Mouse (Mus musculus) lung, adult 2 months (tissue): ENCODE measurements around the gene Ets1. TPM values are rescaled to one million over a fixed set of nuclear protein-coding genes. Genes with fewer than 3 reads are reported as not detected.
A peak's percentile ranks its signal among the peaks of the same experiment; 100 is the strongest.

ENCODE experiments used
- DNase-seq: peaks from one replicate; pipeline ENCODE4 v3.0.0; 2022
- H3K4me1 ChIP-seq: fragments of 200-500 bp; 2 replicates; pipeline ENCODE4 v1.6.1; 2011; ENCODE audit warnings: low read length; ENCODE audit not compliant: control insufficient read depth, insufficient read depth
- H3K4me3 ChIP-seq: fragments of 200-500 bp; replicated peaks from 2 replicates; pipeline ENCODE3; 2011; ENCODE audit warnings: low read depth, mild to moderate bottlenecking, control low read depth, low read length; ENCODE audit errors: extremely low read depth
- CTCF ChIP-seq: fragments of 200-500 bp; IDR thresholded peaks from 2 replicates; pipeline ENCODE4 v1.5.1; 2011; ENCODE audit warnings: mild to moderate bottlenecking, low read length, control low read depth; ENCODE audit not compliant: insufficient read depth
- POLR2A ChIP-seq: fragments of 200-500 bp; IDR thresholded peaks from 2 replicates; pipeline ENCODE4 v1.6.1; 2011; ENCODE audit warnings: low read depth, mild to moderate bottlenecking, control low read depth, low read length, borderline replicate concordance; ENCODE audit errors: extremely low read depth
- WGBS: fragments of 180-500 bp; shearing (Covaris S2); methylation state at CpG from one replicate; pipeline ENCODE4 v1.1.7; 2018; 5-methylcytosine and 5-hydroxymethylcytosine counted together
- polyA plus RNA-seq: library from polyadenylated mRNA; depleted of rRNA; stranded (reverse); fragments of >200 nt; gene quantifications from 2 replicates; pipeline ENCODE4 v1.2.3, GENCODE M21; 2012

Gene Ets1
- polyA plus RNA-seq, 1 experiment: 67.2 TPM

GRCm38 (mm10) chr9:32724131-32724825 is 88.3 kb downstream of the Ets1 start:
- no peak for DNase-seq
- Histone ChIP-seq H3K4me3 (no peak overlapping the region), H3K4me1 (peaks cover 40% of the 10 kb centered on the region)
- TF ChIP-seq POLR2A (no peak), CTCF (no peak)
- 47% methylated on average over 7 of the region's 7 CpGs for WGBS

DNA sequence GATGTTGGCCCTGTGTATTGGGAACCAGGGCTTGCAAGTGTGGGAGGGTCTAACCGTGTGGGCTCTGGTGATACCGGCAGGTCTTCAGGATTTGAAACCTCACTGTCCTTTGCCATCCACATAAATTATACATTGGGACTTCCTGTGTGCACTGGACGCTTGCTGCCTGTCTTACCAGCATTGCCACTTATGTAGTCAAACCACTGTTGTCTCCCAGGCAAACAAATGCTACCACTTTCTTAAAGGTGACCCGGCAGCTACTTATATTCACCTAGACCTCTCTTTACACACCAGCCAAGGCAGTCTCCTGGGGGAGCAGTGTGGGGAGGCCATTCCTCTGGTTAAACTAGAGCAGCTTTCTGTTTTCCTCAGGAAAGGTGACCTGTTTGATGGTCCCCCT is 89.9 kb downstream of the Ets1 start:
- no peak for DNase-seq
- Histone ChIP-seq H3K4me1 (peaks cover 36% of the 10 kb centered on the region), H3K4me3 (no peak overlapping the region)
- TF ChIP-seq POLR2A: no peak
- TF ChIP-seq CTCF: no peak
- 40% methylated on average over 4 of the region's 4 CpGs for WGBS

GRCm38 (mm10) chr9:32726595-32726994 is 90.6 kb downstream of the Ets1 start:
- TF ChIP-seq POLR2A (no peak), CTCF (no peak)
- no peak for DNase-seq
- Histone ChIP-seq H3K4me1 (peaks cover 36% of the 10 kb centered on the region), H3K4me3 (no peak overlapping the region)
- WGBS: 45% methylated on average over 4 of the region's 4 CpGs

DNA sequence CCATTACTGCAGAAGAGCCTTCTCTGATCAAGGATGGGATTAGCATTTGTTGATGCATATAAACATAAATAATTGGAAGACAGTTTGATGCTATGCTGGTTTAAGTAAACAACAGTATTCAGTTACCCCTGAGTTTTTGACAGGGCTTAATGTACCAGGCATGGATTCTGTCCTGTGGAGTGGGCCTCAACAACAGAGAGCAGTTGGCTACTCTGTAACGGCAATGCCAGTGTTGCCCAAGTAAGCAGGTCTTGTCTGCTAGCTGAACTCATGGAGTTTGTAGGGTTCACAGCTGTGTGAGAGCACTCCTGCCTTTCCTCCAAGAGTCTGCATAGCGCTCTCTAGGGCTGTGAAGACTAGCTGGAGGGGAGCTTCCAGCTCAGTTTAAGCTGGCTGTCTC is 91.0 kb downstream of the Ets1 start:
- Histone ChIP-seq H3K4me3 (no peak overlapping the region), H3K4me1 (peaks cover 36% of the 10 kb centered on the region)
- DNase-seq: no peak
- TF ChIP-seq POLR2A (no peak), CTCF (no peak)
- WGBS: 70% methylated on average over 2 of the region's 2 CpGs

GRCm38 (mm10) chr9:32728306-32728705 is 92.3 kb downstream of the Ets1 start:
- TF ChIP-seq POLR2A: no peak
- WGBS: 70% methylated on average over 7 of the region's 7 CpGs
- H3K4me1 ChIP-seq: peaks cover 36% of the 10 kb centered on the region
- H3K4me3 ChIP-seq: no peak overlapping the region
- no peak for DNase-seq

- H3K4me1 ChIP-seq: peaks cover 36% of the 10 kb centered on the region
- H3K4me3 ChIP-seq: no peak overlapping the region
- TF ChIP-seq POLR2A (no peak), CTCF (no peak)
- 52% methylated on average over 4 of the region's 4 CpGs for WGBS
- no peak for DNase-seq
Observed at GRCm38 (mm10) chr9:32728806-32729205, 92.8 kb downstream of the Ets1 start.

DNA sequence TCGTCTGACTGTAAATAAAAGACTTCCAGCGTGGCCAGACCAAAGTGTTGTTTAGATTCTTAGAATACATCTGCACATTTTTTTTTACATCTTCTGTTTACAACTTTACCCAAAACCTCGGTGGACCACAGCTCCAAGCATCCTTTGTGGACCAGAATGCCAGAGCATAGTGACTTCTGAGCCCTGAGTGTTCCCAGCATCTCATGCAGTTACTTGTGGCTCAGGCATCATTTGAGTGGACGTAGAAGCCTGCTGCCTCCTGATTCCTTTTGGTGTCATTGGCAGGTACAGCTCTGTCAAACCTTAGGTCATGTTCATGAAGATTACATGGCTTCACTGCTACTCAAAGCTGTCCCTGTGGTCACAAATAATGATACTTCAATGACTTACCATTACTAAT is 93.2 kb downstream of the Ets1 start:
- H3K4me3 ChIP-seq: no peak overlapping the region
- TF ChIP-seq POLR2A (no peak), CTCF (no peak)
- no peak for DNase-seq
- H3K4me1 ChIP-seq: peaks cover 36% of the 10 kb centered on the region
- 49% methylated on average over 4 of the region's 4 CpGs for WGBS

DNA sequence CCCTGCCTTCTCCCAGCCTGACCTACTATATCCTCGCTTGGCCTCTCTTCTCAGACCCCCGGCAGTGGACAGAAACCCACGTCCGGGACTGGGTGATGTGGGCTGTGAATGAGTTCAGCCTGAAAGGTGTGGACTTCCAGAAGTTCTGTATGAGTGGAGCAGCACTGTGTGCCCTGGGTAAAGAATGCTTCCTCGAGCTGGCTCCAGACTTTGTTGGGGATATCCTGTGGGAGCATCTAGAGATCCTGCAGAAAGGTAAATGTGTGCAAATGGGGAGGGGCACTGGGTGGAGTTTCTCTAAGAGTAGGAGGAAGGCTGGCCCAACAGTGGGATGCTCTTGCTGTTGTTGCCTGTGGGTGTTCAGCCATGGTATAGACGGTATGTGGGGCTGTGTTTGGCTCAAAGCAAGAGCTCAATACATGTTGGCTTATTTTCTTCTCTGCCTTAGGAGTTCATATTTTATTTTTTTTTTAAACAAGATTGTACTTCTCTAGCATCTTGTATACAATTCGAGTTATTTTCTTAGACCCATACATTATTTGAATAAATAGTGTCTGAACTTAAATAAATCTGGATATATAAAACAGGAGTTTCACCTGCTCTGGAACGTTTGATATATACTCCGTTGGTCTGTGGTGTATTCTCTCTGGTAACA is 94.1 kb downstream of the Ets1 start:
- WGBS: 64% methylated on average over 9 of the region's 9 CpGs
- TF ChIP-seq CTCF: no peak
- TF ChIP-seq POLR2A: no peak
- Histone ChIP-seq H3K4me3 (no peak overlapping the region), H3K4me1 (peaks cover 36% of the 10 kb centered on the region)
- DNase-seq: no peak

DNA sequence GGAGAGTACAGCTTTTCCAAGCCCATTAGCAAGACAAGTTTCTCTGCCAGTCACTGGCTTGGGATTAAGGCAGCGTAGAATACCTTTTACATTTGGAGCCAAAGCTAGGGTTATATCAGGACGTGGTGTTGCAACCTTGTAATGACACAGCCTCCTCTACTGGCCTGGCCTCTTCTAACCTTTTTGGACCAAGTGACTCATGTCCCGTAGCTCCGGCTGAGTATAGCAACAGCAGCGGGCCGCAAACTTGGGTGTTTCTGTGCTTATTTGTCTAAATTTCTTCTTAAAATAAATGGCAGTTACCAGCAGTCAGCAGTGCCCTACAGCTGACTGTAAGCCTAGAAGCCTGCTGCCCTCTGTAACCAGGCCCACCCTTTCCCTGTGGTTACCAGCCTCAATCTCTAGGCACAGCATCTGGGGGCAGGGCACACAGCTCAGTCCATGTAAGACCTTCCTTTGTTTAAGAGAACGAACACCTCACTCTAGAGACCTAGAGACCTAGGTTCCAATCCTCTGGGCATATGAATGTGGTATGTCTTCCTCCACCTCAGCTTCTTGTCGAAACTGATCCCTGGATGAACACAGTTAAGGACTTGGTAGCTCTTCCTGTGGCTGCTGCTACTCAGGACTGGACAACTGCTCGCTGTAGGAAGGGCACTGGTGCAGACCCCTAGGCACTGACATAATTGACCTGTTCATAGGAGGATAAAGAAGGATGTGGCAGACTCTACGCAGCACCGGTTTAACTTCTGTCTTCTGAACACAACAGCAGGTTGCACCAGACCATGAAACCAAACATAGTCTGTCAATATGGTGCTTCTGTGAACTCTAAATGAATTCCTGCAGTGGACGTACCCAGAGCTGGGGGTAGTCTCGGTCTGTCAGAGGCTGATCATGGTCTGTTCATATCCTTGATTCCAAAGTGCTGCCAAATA is 94.9 kb downstream of the Ets1 start:
- peak; percentile 45 for DNase-seq
- TF ChIP-seq CTCF: no peak
- no peak for TF ChIP-seq POLR2A
- Histone ChIP-seq H3K4me3 (no peak overlapping the region), H3K4me1 (peaks cover 33% of the 10 kb centered on the region)
- 39% methylated on average over 13 of the region's 13 CpGs for WGBS

DNA sequence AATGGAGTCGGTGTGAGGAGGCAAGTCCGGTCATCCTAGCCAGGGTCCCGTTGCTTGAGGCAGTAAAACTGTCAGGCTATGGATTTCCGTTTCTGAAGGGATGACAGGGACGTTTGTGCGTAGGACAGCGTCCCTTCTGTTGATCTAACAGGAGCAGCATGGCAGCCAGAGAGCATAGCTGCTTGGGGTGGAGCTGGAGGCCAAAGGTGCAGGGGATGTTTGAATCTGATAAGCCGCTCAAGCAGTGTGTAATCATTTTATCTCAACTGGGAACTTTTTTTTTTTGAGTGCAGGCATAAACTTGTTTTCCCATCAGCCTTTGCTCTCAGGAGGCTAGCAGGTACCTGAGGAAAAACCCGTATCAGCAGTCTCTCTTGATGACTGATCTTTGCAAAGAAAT is 95.8 kb downstream of the Ets1 start:
- DNase-seq: no peak
- Histone ChIP-seq H3K4me3 (no peak overlapping the region), H3K4me1 (peaks cover 29% of the 10 kb centered on the region)
- 27% methylated on average over 9 of the region's 9 CpGs for WGBS
- TF ChIP-seq CTCF (no peak), POLR2A (no peak)

DNA sequence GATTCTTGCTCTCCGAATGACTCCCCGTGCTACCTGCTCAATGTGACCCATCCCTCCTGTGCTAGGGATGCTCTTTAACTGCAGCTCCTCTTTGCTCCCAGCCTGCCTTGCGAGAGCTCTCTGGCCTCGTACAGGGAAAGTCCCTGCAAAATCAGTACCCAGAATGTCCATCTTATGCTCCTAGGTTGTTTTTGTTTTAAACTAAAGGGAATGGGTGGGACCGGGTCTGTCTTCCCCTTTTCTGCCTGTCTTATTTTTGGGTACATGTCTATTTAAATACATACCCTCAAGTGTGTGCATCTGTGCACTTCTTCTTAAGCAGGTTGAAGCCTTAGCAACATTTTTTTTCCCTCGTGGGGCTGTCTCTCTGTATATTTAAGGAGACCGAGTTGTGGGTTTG is 99.0 kb downstream of the Ets1 start:
- no peak overlapping the region for H3K4me3 ChIP-seq
- WGBS: 69% methylated on average over 7 of the region's 7 CpGs
- DNase-seq: no peak
- TF ChIP-seq POLR2A (no peak), CTCF (no peak)
- peaks cover 24% of the 10 kb centered on the region for H3K4me1 ChIP-seq
